In the genomic region with DNA sequence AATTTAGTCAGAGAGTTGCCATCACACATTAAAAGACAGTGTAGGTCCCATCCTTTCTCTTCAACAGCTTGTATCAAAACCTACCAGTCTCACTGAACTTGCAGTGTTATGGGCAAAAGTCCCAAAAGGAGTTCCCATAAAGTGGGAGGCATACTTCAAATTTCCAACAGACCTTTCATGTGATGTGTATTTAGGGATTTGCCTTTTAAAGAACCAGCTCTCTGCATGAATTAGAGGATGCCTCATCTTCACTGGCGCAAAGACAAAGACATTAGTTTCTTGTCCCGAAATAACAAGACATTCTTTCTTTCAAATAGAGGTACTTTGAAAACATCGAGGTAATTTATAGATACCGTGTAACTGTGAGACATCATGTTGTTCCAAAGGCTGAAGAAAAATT, we compare ENCODE assay signal across 20 mouse cellular contexts. TPM values are rescaled to one million over a fixed set of nuclear protein-coding genes. Genes with fewer than 3 reads are reported as not detected.
DNase-seq lines count a peak whose midpoint lies in the region; ATAC-seq and TF ChIP-seq lines count a peak whose summit lies in the region.
"Had no signal": no experiment of that assay in that cellular context is flagged by ENCODE, and none has a peak within 500 bp of the region (broad histone marks: within the 10 kb centered on the region; RNA-seq: fewer than 3 reads in every experiment).

No protein-coding gene starts in this region.

- TF ChIP-seq CTCF in left cerebral cortex, adult 2 months (IDR thresholded peaks at IDR 0.05) = no peak

- DNase-seq in frontal cortex, postnatal 10 days (ENCODE audit: low spot score in 2 of 2) = no peak
- DNase-seq in left cerebral cortex, adult 18-20 months (ENCODE audit: low spot score in 2 of 2) = peak; percentile 10 to 13
- DNase-seq in left cerebral cortex, adult 2 months (ENCODE audit: extremely low spot score in 1 of 2, low spot score in 2 of 2) = no peak
- DNase-seq in right cerebral cortex, adult 18-20 months = peak; percentile 44
- DNase-seq in right cerebral cortex, postnatal 14 days = no peak
- DNase-seq: adrenal gland, adult 8-10 months; adrenal gland, postnatal 25 days; cerebellum, adult 18-20 months; cerebellum, adult 9-10 months; cerebellum, postnatal 14 days; gastrocnemius, adult 2 months; gastrocnemius, postnatal 14 days had no signal

- intact Hi-C loops in left cerebral cortex, adult 2 months (cut with DNase I) = loop anchor here (5.0 to 10.0 kb wide), 2 partner anchors 91 to 198 kb away; no protein-coding TSS in a partner anchor

- H3K4me3 ChIP-seq in left cerebral cortex, adult 2 months = no peak overlapping the region
- H3K4me3 ChIP-seq: forebrain, embryonic 10.5 days; forebrain, embryonic 13.5 days; gastrocnemius, adult 2 months; hindbrain, embryonic 12.5 days; hindbrain, embryonic 15.5 days had no signal

- ATAC-seq in frontal cortex, adult (ENCODE audit: low TSS enrichment) = peak; percentile 88
- ATAC-seq: activated CD4-positive, CD25-positive, alpha-beta regulatory T cell, adult 4 months; forebrain, embryonic 13.5 days; forebrain, embryonic 16.5 days had no signal

- no peak overlapping the region for H3K27ac ChIP-seq in left cerebral cortex, adult 2 months
- H3K27ac ChIP-seq: forebrain, embryonic 10.5 days; forebrain, embryonic 13.5 days; gastrocnemius, adult 2 months; hindbrain, embryonic 12.5 days; hindbrain, embryonic 15.5 days had no signal

RNA-seq across cellular contexts. Expression of gene Trpc3, which starts 43.1 kb away (rescaled TPM):
- 10 to 100 TPM; 15.0 to 20.8 TPM for total RNA-seq in left cerebral cortex, adult 18-20 months (2021)
- total RNA-seq in left cerebral cortex, adult 2 months (2021) = 10 to 100 TPM; 18.3 to 19.3 TPM
- total RNA-seq: hematopoietic stem cell, adult 5-6 weeks had no signal

Comparison
In these comparisons a context has a peak if more than half of its experiments do, and no peak if none do; other contexts are left out.
1. DNase-seq: peak in left cerebral cortex, adult 18-20 months (2 of 2) and right cerebral cortex, adult 18-20 months (single experiment); none in frontal cortex, postnatal 10 days (0 of 2), left cerebral cortex, adult 2 months (0 of 2) and right cerebral cortex, postnatal 14 days (single experiment).